Mouse (Mus musculus) MEL (cell line): ENCODE data around the gene Itm2b. TPM values are rescaled to one million over a fixed set of nuclear protein-coding genes. Genes with fewer than 3 reads are reported as not detected.

Source experiments
- DNase-seq: peaks from one replicate; pipeline ENCODE4 v3.0.0; 2011; ENCODE audit warnings: low read depth, low spot score
- H3K27ac ChIP-seq: 2 replicates; pipeline ENCODE4 v1.5.1; 2012; ENCODE audit warnings: low read depth, mild to moderate bottlenecking, control low read depth, low read length, moderate library complexity; ENCODE audit not compliant: control insufficient read depth
- H3K27me3 ChIP-seq, 2 experiments: fragments of 150-350 bp in 1 of 2; sonication (generic) in 1 of 2; 2 replicates each; pipeline ENCODE4 v1.6.1; 2012; ENCODE audit warnings: low read length in 2 of 2, mild to moderate bottlenecking in 2 of 2, improper control_type of control experiment in 1 of 2, moderate library complexity in 1 of 2; ENCODE audit not compliant: insufficient read depth in 2 of 2, control insufficient read depth in 1 of 2
- H3K36me3 ChIP-seq, 2 experiments: 2 replicates each; pipeline ENCODE4 v1.6.1; 2012 to 2014; ENCODE audit warnings: low read length in 2 of 2, improper control_type of control experiment in 1 of 2, inconsistent platforms in 1 of 2, mild to moderate bottlenecking in 1 of 2; ENCODE audit not compliant: insufficient read depth in 2 of 2, control insufficient read depth in 1 of 2
- H3K4me1 ChIP-seq, 2 experiments: fragments of 150-350 bp in 1 of 2; sonication (generic) in 1 of 2; 2 replicates each; pipeline ENCODE4 v1.6.1; 2012; ENCODE audit warnings: low read length in 2 of 2, improper control_type of control experiment in 1 of 2, mild to moderate bottlenecking in 1 of 2; ENCODE audit not compliant: insufficient read depth in 2 of 2, control insufficient read depth in 1 of 2
- H3K4me3 ChIP-seq, 2 experiments: fragments of 150-350 bp in 1 of 2; sonication (generic) in 1 of 2; 2 replicates each; pipeline ENCODE4 v1.5.1; 2012; ENCODE audit warnings: low read depth in 2 of 2, low read length in 2 of 2, mild to moderate bottlenecking in 2 of 2, moderate library complexity in 2 of 2, control low read depth in 1 of 2, improper control_type of control experiment in 1 of 2; ENCODE audit not compliant: control insufficient read depth in 1 of 2, insufficient read depth in 1 of 2
- H3K79me2 ChIP-seq: 2 replicates; pipeline ENCODE4 v1.6.1; 2012; ENCODE audit warnings: mild to moderate bottlenecking, low read length, moderate library complexity; ENCODE audit not compliant: control insufficient read depth, poor library complexity, insufficient read depth
- H3K9ac ChIP-seq: 2 replicates; pipeline ENCODE4 v1.6.1; 2012; ENCODE audit warnings: low read depth, mild to moderate bottlenecking, control low read depth, low read length, moderate library complexity; ENCODE audit not compliant: control insufficient read depth, poor library complexity, severe bottlenecking
- H3K9me3 ChIP-seq: fragments of 150-350 bp; sonication (generic); replicated peaks from 2 replicates; pipeline ENCODE4 v1.6.1; 2012; ENCODE audit warnings: mild to moderate bottlenecking, low read length, improper control_type of control experiment, moderate library complexity; ENCODE audit not compliant: insufficient read depth
- BHLHE40 ChIP-seq: IDR thresholded peaks from 2 replicates; pipeline ENCODE4 v1.6.1; 2012; ENCODE audit warnings: low read depth, mild to moderate bottlenecking, inconsistent platforms, low read length, improper control_type of control experiment, borderline replicate concordance
- CHD1 ChIP-seq: IDR thresholded peaks from 2 replicates; pipeline ENCODE4 v1.6.1; 2012; ENCODE audit warnings: low read depth, mild to moderate bottlenecking, inconsistent platforms, low read length, improper control_type of control experiment
- CHD2 ChIP-seq: IDR thresholded peaks from 2 replicates; pipeline ENCODE4 v1.6.1; 2011; ENCODE audit warnings: low read length, improper control_type of control experiment
- CTCF ChIP-seq, 3 experiments: IDR thresholded peaks in 2 of 3; conservative IDR thresholded peaks in 1 of 3; 2 replicates each; pipeline ENCODE4 v1.5.1; 2011 to 2012; ENCODE audit warnings: low read length in 3 of 3, low read depth in 2 of 3, mild to moderate bottlenecking in 2 of 3, improper control_type of control experiment in 1 of 3, inconsistent platforms in 1 of 3, mixed read lengths in 1 of 3, moderate library complexity in 1 of 3; ENCODE audit not compliant: control insufficient read depth in 1 of 3, insufficient read depth in 1 of 3, poor library complexity in 1 of 3, severe bottlenecking in 1 of 3
- E2F4 ChIP-seq: IDR thresholded peaks from 2 replicates; pipeline ENCODE4 v1.6.1; 2011; ENCODE audit warnings: low read depth, low read length, improper control_type of control experiment, borderline replicate concordance
- ELF1 ChIP-seq: IDR thresholded peaks from 2 replicates; pipeline ENCODE4 v1.6.1; 2014; ENCODE audit warnings: low read depth, mild to moderate bottlenecking, inconsistent platforms, low read length, improper control_type of control experiment, moderate library complexity
- EP300 ChIP-seq, 2 experiments: IDR thresholded peaks; 2 replicates each; pipeline ENCODE4 v1.6.1; 2011; ENCODE audit warnings: improper control_type of control experiment in 2 of 2, low read length in 2 of 2, low read depth in 1 of 2, mild to moderate bottlenecking in 1 of 2
- ETS1 ChIP-seq: IDR thresholded peaks from 2 replicates; pipeline ENCODE4 v1.6.1; 2012; ENCODE audit warnings: low read depth, mild to moderate bottlenecking, inconsistent platforms, low read length, improper control_type of control experiment, moderate library complexity
- GABPA ChIP-seq: IDR thresholded peaks from 2 replicates; pipeline ENCODE4 v1.6.1; 2012; ENCODE audit warnings: low read depth, mild to moderate bottlenecking, inconsistent platforms, low read length, improper control_type of control experiment, moderate library complexity
- GATA1 ChIP-seq: IDR thresholded peaks from 2 replicates; pipeline ENCODE4 v1.6.1; 2011; ENCODE audit warnings: low read depth, low read length, improper control_type of control experiment
- HCFC1 ChIP-seq: IDR thresholded peaks from 2 replicates; pipeline ENCODE4 v1.6.1; 2012; ENCODE audit warnings: low read depth, mild to moderate bottlenecking, inconsistent platforms, low read length, improper control_type of control experiment, moderate library complexity
- JUND ChIP-seq: IDR thresholded peaks from 2 replicates; pipeline ENCODE4 v1.6.1; 2011; ENCODE audit warnings: low read depth, mild to moderate bottlenecking, improper control_type of control experiment, low read length
- KAT2A ChIP-seq: conservative IDR thresholded peaks from 2 replicates; pipeline ENCODE4 v1.6.1; 2012; ENCODE audit warnings: low read depth, low read length, improper control_type of control experiment, inconsistent platforms
- MAFK ChIP-seq: IDR thresholded peaks from 2 replicates; pipeline ENCODE4 v1.6.1; 2011; ENCODE audit warnings: low read depth, mild to moderate bottlenecking, low read length, improper control_type of control experiment, borderline replicate concordance
- MAX ChIP-seq: IDR thresholded peaks from 2 replicates; pipeline ENCODE4 v1.6.1; 2011; ENCODE audit warnings: low read length, improper control_type of control experiment
- MEF2A ChIP-seq: IDR thresholded peaks from 2 replicates; pipeline ENCODE4 v1.6.1; 2014; ENCODE audit warnings: low read depth, mild to moderate bottlenecking, inconsistent platforms, low read length, improper control_type of control experiment; ENCODE audit not compliant: poor library complexity, insufficient replicate concordance, severe bottlenecking; ENCODE audit errors: extremely low read depth
- MXI1 ChIP-seq: IDR thresholded peaks from 2 replicates; pipeline ENCODE4 v1.6.1; 2011; ENCODE audit warnings: mild to moderate bottlenecking, low read depth, low read length, improper control_type of control experiment
- MYB ChIP-seq: IDR thresholded peaks from 2 replicates; pipeline ENCODE4 v1.6.1; 2011; ENCODE audit warnings: mild to moderate bottlenecking, low read depth, low read length, improper control_type of control experiment
- MYC ChIP-seq: IDR thresholded peaks from 2 replicates; pipeline ENCODE4 v1.6.1; 2011; ENCODE audit warnings: low read depth, mild to moderate bottlenecking, low read length, improper control_type of control experiment, moderate library complexity
- NELFE ChIP-seq: IDR thresholded peaks from 2 replicates; pipeline ENCODE4 v1.6.1; 2011; ENCODE audit warnings: low read depth, low read length, improper control_type of control experiment
- NRF1 ChIP-seq: IDR thresholded peaks from 2 replicates; pipeline ENCODE4 v1.6.1; 2014; ENCODE audit warnings: low read depth, mild to moderate bottlenecking, inconsistent platforms, low read length, improper control_type of control experiment, moderate library complexity; ENCODE audit not compliant: poor library complexity, insufficient read depth, severe bottlenecking
- POLR2A ChIP-seq, 2 experiments: IDR thresholded peaks; 2 replicates each; pipeline ENCODE4 v1.6.1; 2011 to 2012; ENCODE audit warnings: low read length in 2 of 2, mild to moderate bottlenecking in 2 of 2, control low read depth in 1 of 2, improper control_type of control experiment in 1 of 2, low read depth in 1 of 2, moderate library complexity in 1 of 2; ENCODE audit not compliant: control insufficient read depth in 1 of 2, insufficient read depth in 1 of 2, poor library complexity in 1 of 2
- POLR2AphosphoS2 ChIP-seq: IDR thresholded peaks from 2 replicates; pipeline ENCODE4 v1.6.1; 2011; ENCODE audit warnings: low read length, improper control_type of control experiment
- POLR2AphosphoS5 ChIP-seq: IDR thresholded peaks from 2 replicates; pipeline ENCODE4 v1.6.1; 2012; ENCODE audit warnings: low read depth, borderline replicate concordance, mild to moderate bottlenecking, inconsistent platforms, low read length, moderate library complexity, mixed read lengths
- RAD21 ChIP-seq: IDR thresholded peaks from 2 replicates; pipeline ENCODE4 v1.6.1; 2011; ENCODE audit warnings: mild to moderate bottlenecking, low read depth, low read length, improper control_type of control experiment
- RCOR1 ChIP-seq: IDR thresholded peaks from 2 replicates; pipeline ENCODE4 v1.6.1; 2012; ENCODE audit warnings: low read depth, mild to moderate bottlenecking, inconsistent platforms, low read length, improper control_type of control experiment
- SIN3A ChIP-seq: IDR thresholded peaks from 2 replicates; pipeline ENCODE4 v1.6.1; 2012; ENCODE audit warnings: low read length, improper control_type of control experiment, inconsistent platforms
- SMC3 ChIP-seq: IDR thresholded peaks from 2 replicates; pipeline ENCODE4 v1.6.1; 2011; ENCODE audit warnings: low read depth, low read length, improper control_type of control experiment
- TAL1 ChIP-seq: IDR thresholded peaks from 2 replicates; pipeline ENCODE4 v1.6.1; 2012; ENCODE audit warnings: mild to moderate bottlenecking, inconsistent platforms, low read length, moderate library complexity, mixed read lengths
- TBP ChIP-seq: IDR thresholded peaks from 2 replicates; pipeline ENCODE4 v1.8.0; 2011; ENCODE audit warnings: low read depth, low read length, improper control_type of control experiment
- TCF12 ChIP-seq: IDR thresholded peaks from 2 replicates; pipeline ENCODE4 v1.6.1; 2014; ENCODE audit warnings: low read depth, mild to moderate bottlenecking, inconsistent platforms, low read length, improper control_type of control experiment, moderate library complexity
- USF1 ChIP-seq: IDR thresholded peaks from 2 replicates; pipeline ENCODE4 v1.6.1; 2014; ENCODE audit warnings: low read depth, mild to moderate bottlenecking, inconsistent platforms, low read length, improper control_type of control experiment, moderate library complexity
- USF2 ChIP-seq, 2 experiments: IDR thresholded peaks; 2 replicates each; pipeline ENCODE4 v1.6.1; 2011 to 2012; ENCODE audit warnings: improper control_type of control experiment in 2 of 2, low read length in 2 of 2, borderline replicate concordance in 1 of 2, inconsistent platforms in 1 of 2, low read depth in 1 of 2, mild to moderate bottlenecking in 1 of 2; ENCODE audit not compliant: insufficient read depth in 1 of 2
- ZKSCAN1 ChIP-seq: IDR thresholded peaks from 2 replicates; pipeline ENCODE4 v1.6.1; 2012; ENCODE audit warnings: low read depth, mild to moderate bottlenecking, inconsistent platforms, low read length, improper control_type of control experiment, moderate library complexity
- ZNF384 ChIP-seq: IDR thresholded peaks from 2 replicates; pipeline ENCODE4 v1.6.1; 2012; ENCODE audit warnings: low read depth, mild to moderate bottlenecking, inconsistent platforms, low read length, improper control_type of control experiment
- polyA plus RNA-seq, 2 experiments: library from polyadenylated mRNA; stranded (reverse) in 1 of 2; unstranded in 1 of 2; fragments of >175 nt in 1 of 2; fragments of >200 nt in 1 of 2; gene quantifications; 2 replicates each; pipeline versions ENCODE4 v1.2.1 to v1.2.4; 2012; ENCODE audit warnings: low replicate concordance in 2 of 2, low read depth in 1 of 2; ENCODE audit not compliant: insufficient read length in 2 of 2, insufficient read depth in 1 of 2, missing spikeins in 1 of 2
- total RNA-seq: library from RNA; depleted of rRNA; stranded (reverse); fragments of 300-350 nt; gene quantifications from 2 replicates; pipeline ENCODE4 v1.2.3, GENCODE M21; 2012

The Itm2b gene
- total and polyA plus RNA-seq, 3 experiments = 54.0 to 312 (median 101) TPM

GRCm38 (mm10) chr14:73325456-73326381 lies 59.4 kb downstream of the Itm2b start, which contains the start of gene Rb1:
Gene Rb1 (minus strand): TSS chr14:73325822.
- Histone ChIP-seq H3K36me3 (peaks cover 0 to 31% of the 10 kb centered on the region in 2 experiments; a peak in 2 of 4 replicates), H3K9ac (peak within 1 kb of the TSS; percentile 96), H3K4me3 (peak within 1 kb of the TSS; percentile 79 to 97), H3K27ac (peak within 1 kb of the TSS; percentile 94), H3K9me3 (no peaks in the 10 kb centered on the region), H3K27me3 (no peaks in the 10 kb centered on the region), H3K79me2 (peaks cover 9% of the 10 kb centered on the region; the same call in 1 of the 2 replicates), H3K4me1 (peaks cover 14 to 32% of the 10 kb centered on the region in 2 experiments)
- DNase-seq = peak; percentile 72
- TF ChIP-seq MYB (no peak), SMC3 (no peak), GABPA (no peak), USF2 (IDR thresholded peaks at IDR 0.05; ENCODE audit: borderline replicate concordance in 1 of 2, insufficient read depth in 1 of 2, low read depth in 1 of 2, low read length in 2 of 2) (no peak), POLR2A (IDR thresholded peaks at IDR 0.05; ENCODE audit: control insufficient read depth in 1 of 2, insufficient read depth in 1 of 2, low read depth in 1 of 2, low read length in 2 of 2, poor library complexity in 1 of 2) (peak in 1 of 2 experiments; percentile 29; a peak in 1 of 4 replicates), CHD2 (no peak), KAT2A (no peak; the same call in 1 of the 2 replicates), NELFE (0 out of 2 replicates have a peak, but pooled peaks have one; percentile 23), MAFK (no peak), MEF2A (0 out of 2 replicates have a peak, but pooled peaks have one; percentile 29), HCFC1 (peak; percentile 56; the same call in 1 of the 2 replicates), EP300 (IDR thresholded peaks at IDR 0.05; ENCODE audit: low read depth in 1 of 2, low read length in 2 of 2) (no peak), RAD21 (no peak), USF1 (no peak), CHD1 (no peak), MAX (no peak), MYC (no peak), ETS1 (no peak), NRF1 (0 out of 2 replicates have a peak, but pooled peaks have one; percentile 24), POLR2AphosphoS5 (no peak), ZNF384 (no peak), TAL1 (no peak), BHLHE40 (0 out of 2 replicates have a peak, but pooled peaks have one; percentile 45), ZKSCAN1 (no peak), E2F4 (0 out of 2 replicates have a peak, but pooled peaks have one; percentile 3), GATA1 (no peak), TBP (no peak), SIN3A (peak; percentile 73), TCF12 (no peak), JUND (no peak), MXI1 (peak; percentile 57), POLR2AphosphoS2 (no peak), RCOR1 (no peak), CTCF (IDR thresholded peaks at IDR 0.05 in 2 of 3, conservative IDR thresholded peaks at IDR 0.05 in 1 of 3; ENCODE audit: control insufficient read depth in 1 of 3, insufficient read depth in 1 of 3, low read depth in 2 of 3, low read length in 3 of 3, poor library complexity in 1 of 3, severe bottlenecking in 1 of 3) (no peak), ELF1 (no peak)
